Mouse (Mus musculus) midbrain, postnatal 0 days (tissue): ENCODE measurements around the gene Mybpc2. TPM values are rescaled to one million over a fixed set of nuclear protein-coding genes. Genes with fewer than 3 reads are reported as not detected.

Source experiments
- ATAC-seq: fragments of 200-750 bp; cut with Nextera tagmentation; 2 replicates; pipeline ENCODE4 v1.8.0; 2017; ENCODE audit warnings: moderate number of reproducible peaks, mild to moderate bottlenecking, moderate TSS enrichment, moderate library complexity; ENCODE audit not compliant: low FRiP score
- DNase-seq: peaks from one replicate; pipeline ENCODE4 v3.0.0-alpha.2; 2015; ENCODE audit warnings: low spot score
- H3K27ac ChIP-seq: fragments of 300-500 bp; sonication (generic); 2 replicates; pipeline ENCODE4 v1.5.1; 2014; ENCODE audit warnings: low read depth, mild to moderate bottlenecking, low read length, mixed read lengths
- H3K27me3 ChIP-seq: fragments of 300-500 bp; sonication (generic); 2 replicates; pipeline ENCODE4 v1.6.1; 2014; ENCODE audit warnings: low read length, control low read depth, mixed read lengths; ENCODE audit not compliant: insufficient read depth
- H3K36me3 ChIP-seq: fragments of 300-500 bp; sonication (generic); 2 replicates; pipeline ENCODE4 v1.6.1; 2014; ENCODE audit warnings: low read length, control low read depth, mixed read lengths; ENCODE audit not compliant: insufficient read depth
- H3K4me1 ChIP-seq: fragments of 300-500 bp; sonication (generic); 2 replicates; pipeline ENCODE4 v1.6.1; 2014; ENCODE audit warnings: mild to moderate bottlenecking, control low read depth, antibody characterized with exemption, low read length, mixed read lengths; ENCODE audit not compliant: insufficient read depth
- H3K4me2 ChIP-seq: fragments of 300-500 bp; sonication (generic); 2 replicates; pipeline ENCODE4 v1.6.1; 2014; ENCODE audit warnings: low read depth, mild to moderate bottlenecking, low read length, mixed read lengths; ENCODE audit not compliant: poor library complexity, severe bottlenecking
- H3K4me3 ChIP-seq: fragments of 300-500 bp; sonication (generic); 2 replicates; pipeline ENCODE4 v1.5.1; 2014; ENCODE audit warnings: low read depth, mild to moderate bottlenecking, low read length, moderate library complexity
- H3K9ac ChIP-seq: fragments of 300-500 bp; sonication (generic); replicated peaks from 2 replicates; pipeline ENCODE4 v1.6.1; 2014; ENCODE audit warnings: mild to moderate bottlenecking, low read length, moderate library complexity, mixed read lengths; ENCODE audit not compliant: poor library complexity, severe bottlenecking
- H3K9me3 ChIP-seq: fragments of 300-500 bp; sonication (generic); 2 replicates; pipeline ENCODE4 v1.6.1; 2016; ENCODE audit warnings: low read length, control low read depth
- CTCF ChIP-seq: IDR thresholded peaks from 2 replicates; pipeline ENCODE4 v1.5.1; 2016; ENCODE audit warnings: antibody characterized with exemption, mild to moderate bottlenecking
- WGBS: fragments of 180-500 bp; shearing (Covaris S2); extraction: QIAGEN DNeasy Blood & Tissue Kit; methylation state at CpG from one replicate; pipeline ENCODE4 v1.1.7; 2014; 5-methylcytosine and 5-hydroxymethylcytosine counted together
- polyA plus RNA-seq: library from polyadenylated mRNA; unstranded; fragments of >200 nt; fragmentation: Nextera tagmentation; extraction: Ambion mirVana; gene quantifications from 2 replicates; pipeline ENCODE4 v1.2.1, GENCODE M21; 2015
- total RNA-seq: library from RNA; depleted of rRNA; stranded (reverse); fragments of >200 nt; gene quantifications from 2 replicates; pipeline ENCODE4 v1.2.3, GENCODE M21; 2014

Gene Mybpc2
- total and polyA plus RNA-seq, 2 experiments from 2014 or later, result 0.27 to 0.28 TPM

DNA sequence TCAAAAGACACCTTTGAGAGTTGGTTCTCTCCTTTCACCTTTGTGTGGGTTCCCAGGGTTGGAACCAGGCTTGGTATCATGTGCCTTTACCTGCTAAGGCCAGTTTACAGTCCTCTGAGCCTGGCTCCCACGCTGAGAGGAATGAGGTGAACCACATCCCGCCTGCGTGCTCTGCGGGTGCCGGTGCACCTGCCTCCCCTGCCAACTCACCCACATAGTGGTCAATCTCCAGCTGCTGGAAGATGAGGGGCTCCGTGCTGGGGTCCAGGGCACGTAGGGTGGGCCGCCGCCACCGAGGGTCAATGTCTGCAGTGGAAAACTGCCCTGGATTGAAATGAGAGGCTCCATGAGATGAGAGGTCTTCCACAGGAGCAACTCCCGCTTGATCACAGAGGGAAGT is 18.1 kb upstream of the Mybpc2 start:
- Histone ChIP-seq H3K9me3 (no peaks in the 10 kb centered on the region), H3K36me3 (peaks cover 19% of the 10 kb centered on the region), H3K27ac (no peak overlapping the region), H3K9ac (no peak overlapping the region), H3K27me3 (no peaks in the 10 kb centered on the region), H3K4me2 (no peak overlapping the region), H3K4me3 (no peak overlapping the region), H3K4me1 (no peaks in the 10 kb centered on the region)
- WGBS, result 96% methylated on average over 11 of the region's 11 CpGs
- DNase-seq, result no peak
- ATAC-seq, result no peak
- TF ChIP-seq CTCF, result no peak

GRCm38 (mm10) chr7:44538756-44539624 is 14.5 kb upstream of the Mybpc2 start:
- no peaks in the 10 kb centered on the region for H3K27me3 ChIP-seq
- peak; percentile 21; the same call in 1 of the 2 replicates for ATAC-seq
- H3K4me2 ChIP-seq, result no peak overlapping the region
- WGBS, result 92% methylated on average over 41 of the region's 41 CpGs
- no peak overlapping the region for H3K27ac ChIP-seq
- TF ChIP-seq CTCF, result no peak
- H3K4me3 ChIP-seq, result no peak overlapping the region
- no peaks in the 10 kb centered on the region for H3K9me3 ChIP-seq
- DNase-seq, result no peak
- no peak overlapping the region for H3K9ac ChIP-seq
- H3K36me3 ChIP-seq, result peaks cover 19% of the 10 kb centered on the region
- no peaks in the 10 kb centered on the region for H3K4me1 ChIP-seq

DNA sequence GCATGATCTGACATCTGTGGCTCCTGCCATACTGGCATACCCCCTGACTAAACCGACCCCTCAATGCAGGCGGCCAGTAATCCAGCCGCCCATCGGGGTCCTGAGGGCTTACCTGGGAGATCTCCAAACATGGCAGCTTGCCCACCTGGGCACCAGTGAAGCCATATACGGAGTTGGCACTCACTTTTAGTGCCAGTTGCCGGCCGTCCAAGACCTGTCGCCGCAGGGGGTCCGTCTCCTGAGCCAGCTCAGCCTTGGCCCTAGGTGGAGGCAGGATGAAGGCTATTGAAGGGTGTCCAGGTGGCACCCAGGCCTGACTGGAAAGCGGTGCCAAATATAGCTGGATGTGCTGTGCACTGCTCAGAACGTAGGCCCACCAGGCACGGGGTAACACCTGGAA is 13.0 kb upstream of the Mybpc2 start:
- no peak for ATAC-seq
- Histone ChIP-seq H3K27me3 (no peaks in the 10 kb centered on the region), H3K9me3 (no peaks in the 10 kb centered on the region), H3K4me1 (no peaks in the 10 kb centered on the region), H3K36me3 (peaks cover 18% of the 10 kb centered on the region), H3K4me3 (no peak overlapping the region), H3K27ac (no peak overlapping the region), H3K4me2 (no peak overlapping the region), H3K9ac (no peak overlapping the region)
- 90% methylated on average over 13 of the region's 13 CpGs for WGBS
- DNase-seq, result no peak
- no peak for TF ChIP-seq CTCF

GRCm38 (mm10) chr7:44537009-44537408 is 12.6 kb upstream of the Mybpc2 start:
- Histone ChIP-seq H3K9ac (no peak overlapping the region), H3K27me3 (no peaks in the 10 kb centered on the region), H3K4me1 (no peaks in the 10 kb centered on the region), H3K9me3 (no peaks in the 10 kb centered on the region), H3K36me3 (peaks cover 15% of the 10 kb centered on the region; the same call in 1 of the 2 replicates), H3K4me3 (no peak overlapping the region), H3K27ac (no peak overlapping the region), H3K4me2 (no peak overlapping the region)
- 87% methylated on average over 7 of the region's 7 CpGs for WGBS
- DNase-seq (no peak), ATAC-seq (no peak)
- TF ChIP-seq CTCF, result no peak

GRCm38 (mm10) chr7:44536590-44536968 is 12.1 kb upstream of the Mybpc2 start:
- Histone ChIP-seq H3K4me3 (no peak overlapping the region), H3K36me3 (peaks cover 15% of the 10 kb centered on the region; the same call in 1 of the 2 replicates), H3K27me3 (no peaks in the 10 kb centered on the region), H3K4me1 (no peaks in the 10 kb centered on the region), H3K9ac (no peak overlapping the region), H3K27ac (no peak overlapping the region), H3K9me3 (no peaks in the 10 kb centered on the region), H3K4me2 (no peak overlapping the region)
- 92% methylated on average over 6 of the region's 6 CpGs for WGBS
- DNase-seq, result peak; percentile 40
- TF ChIP-seq CTCF, result no peak
- ATAC-seq, result no peak
